Mouse (Mus musculus) cerebellum, adult 2 months (tissue): ENCODE results near the gene Tada1.

ENCODE experiments used
- CTCF ChIP-seq: fragments of 200-500 bp; IDR thresholded peaks from 2 replicates; pipeline ENCODE4 v1.5.1; 2011; ENCODE audit warnings: low read depth, mild to moderate bottlenecking, control low read depth, low read length, moderate library complexity, borderline replicate concordance; ENCODE audit not compliant: insufficient read depth
- POLR2A ChIP-seq: fragments of 200-500 bp; IDR thresholded peaks from 2 replicates; pipeline ENCODE4 v1.6.1; 2011; ENCODE audit warnings: low read length, control low read depth, borderline replicate concordance; ENCODE audit not compliant: insufficient read depth

DNA sequence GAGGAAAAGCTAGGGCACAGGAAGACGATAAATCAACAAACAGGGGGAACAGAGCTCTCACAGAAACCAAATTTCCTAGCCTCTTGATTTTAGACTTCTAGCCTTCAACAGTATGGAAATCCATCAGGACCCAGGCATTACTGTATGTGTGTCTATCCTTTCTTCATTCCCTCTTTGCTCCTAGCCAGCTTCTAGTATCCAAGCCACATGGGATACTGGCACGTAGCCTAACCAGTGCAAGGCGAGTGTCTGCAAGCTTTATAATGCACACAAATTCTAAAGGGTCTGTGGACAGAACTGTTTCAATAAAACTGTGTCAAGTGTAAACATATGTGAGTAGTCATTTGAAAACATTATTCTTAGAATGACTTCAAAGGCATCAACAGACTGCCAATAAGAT is 16.2 kb upstream of the Tada1 start:
- no peak for TF ChIP-seq POLR2A
- no peak for TF ChIP-seq CTCF
